ENCODE assay signal across 9 mouse cellular contexts in the genomic region with DNA sequence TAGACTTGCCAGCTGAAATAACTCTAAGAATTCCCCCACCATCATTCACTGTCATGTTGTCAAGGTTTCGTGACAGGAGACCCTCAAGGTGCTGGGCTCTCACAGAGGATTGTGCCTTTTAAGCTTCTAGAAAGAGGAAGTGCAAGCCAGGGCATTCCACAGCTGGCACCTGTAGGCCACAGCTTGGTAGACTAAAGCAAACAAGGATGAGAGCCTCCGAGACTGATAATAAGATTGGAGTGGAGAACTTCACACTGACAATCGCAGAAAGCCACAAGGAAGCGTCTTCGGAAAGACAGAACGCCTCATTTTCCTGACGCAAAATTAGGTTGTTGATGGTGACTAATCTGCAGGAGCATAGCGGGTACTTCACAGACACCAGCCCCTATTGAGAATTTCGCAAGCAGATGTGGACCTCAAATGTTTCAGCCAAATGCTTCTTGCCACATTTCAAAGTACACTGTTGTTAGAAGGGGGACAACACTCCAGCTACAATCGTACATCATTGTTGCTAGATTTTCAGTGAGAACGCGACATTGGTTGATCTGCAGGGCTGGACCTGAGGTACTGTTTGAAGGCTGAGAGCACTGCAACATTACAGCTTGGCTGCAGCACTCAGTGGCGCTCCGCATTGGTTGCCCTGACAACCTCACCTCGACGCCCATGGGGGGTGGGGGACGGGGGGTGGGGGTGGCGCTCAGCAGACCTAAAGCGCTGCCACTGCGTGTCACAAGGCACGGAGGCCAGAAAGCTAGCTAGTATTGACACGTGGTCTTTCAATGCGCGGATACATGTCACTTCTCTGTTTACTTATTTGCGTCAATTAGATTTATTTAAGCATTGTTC. TPM values are rescaled to one million over a fixed set of nuclear protein-coding genes. Genes with fewer than 3 reads are reported as not detected.
DNase-seq lines count a peak whose midpoint lies in the region; ATAC-seq and TF ChIP-seq lines count a peak whose summit lies in the region.
"Had no signal": no experiment of that assay in that cellular context is flagged by ENCODE, and none has a peak within 500 bp of the region (broad histone marks: within the 10 kb centered on the region; RNA-seq: fewer than 3 reads in every experiment).

No protein-coding gene starts in this region.

- no peaks in the 10 kb centered on the region for H3K79me2 ChIP-seq in heart, adult 2 months (replicated peaks; ENCODE audit: control insufficient read depth, insufficient read depth, low read length)

- no peak for TF ChIP-seq CTCF in kidney, adult 2 months (conservative IDR thresholded peaks at IDR 0.05; ENCODE audit: insufficient read depth, insufficient read length, low read depth, low read length)
- no peak for TF ChIP-seq CTCF in heart, adult 2 months (IDR thresholded peaks at IDR 0.05)

- no peak for TF ChIP-seq EP300 in heart, adult 2 months (IDR thresholded peaks at IDR 0.05; ENCODE audit: insufficient read depth, low read depth, low read length)

- ATAC-seq in kidney, embryonic 16.5 days (ENCODE audit: low FRiP score, low TSS enrichment), result peak; percentile 70
- ATAC-seq in forebrain, embryonic 16.5 days, result peak; percentile 78
- peak; percentile 43; the same call in 1 of the 2 replicates for ATAC-seq in liver, embryonic 16.5 days (ENCODE audit: low read depth)

- TF ChIP-seq POLR2A in kidney, adult 2 months (IDR thresholded peaks at IDR 0.05; ENCODE audit: low read depth, low read length), result no peak
- no peak for TF ChIP-seq POLR2A in heart, adult 2 months (IDR thresholded peaks at IDR 0.05; ENCODE audit: insufficient read depth, low read depth, low read length)

- 0 out of 2 replicates have a peak, but pooled peaks cover 4% of the 10 kb centered on the region for H3K4me1 ChIP-seq in kidney, embryonic 16.5 days (ENCODE audit: insufficient read depth, low read length)
- H3K4me1 ChIP-seq in kidney, adult 2 months (ENCODE audit: control insufficient read depth, insufficient read depth, low read length), result no peaks in the 10 kb centered on the region
- H3K4me1 ChIP-seq in forebrain, embryonic 16.5 days (replicated peaks; ENCODE audit: control insufficient read depth, insufficient read depth, low read length), result peaks cover 6% of the 10 kb centered on the region
- no peaks in the 10 kb centered on the region for H3K4me1 ChIP-seq in liver, embryonic 16.5 days (ENCODE audit: control insufficient read depth, low read depth, low read length)
- no peaks in the 10 kb centered on the region for H3K4me1 ChIP-seq in heart, adult 2 months (ENCODE audit: control insufficient read depth, insufficient read depth, low read length)

- no peak for DNase-seq in kidney, adult 2 months
- peak; percentile 49 for DNase-seq in brain, adult 2 months (ENCODE audit: low read depth, low spot score)
- DNase-seq in splenic B cell, adult 2 months (ENCODE audit: low read depth, low spot score), result peak; percentile 3
- DNase-seq in spleen, postnatal 10 days (ENCODE audit: low spot score in 2 of 2), result no peak
- DNase-seq in heart, adult 2 months, result no peak

- WGBS in kidney, embryonic 16.5 days, result 27% methylated on average over 25 of the region's 25 CpGs
- 31% methylated on average over 25 of the region's 25 CpGs for WGBS in kidney, adult 2 months
- WGBS in forebrain, embryonic 16.5 days, result 25% methylated on average over 25 of the region's 25 CpGs
- WGBS in liver, embryonic 16.5 days (ENCODE audit: insufficient replicate concordance), result 25% methylated on average over 25 of the region's 25 CpGs
- WGBS in heart, adult 2 months, result 31% methylated on average over 25 of the region's 25 CpGs

- no peaks in the 10 kb centered on the region for H3K9me3 ChIP-seq in kidney, embryonic 16.5 days (ENCODE audit: low read length)
- H3K9me3 ChIP-seq in forebrain, embryonic 16.5 days (ENCODE audit: control insufficient read depth, low read length), result no peaks in the 10 kb centered on the region
- H3K9me3 ChIP-seq in liver, embryonic 16.5 days (replicated peaks; ENCODE audit: control insufficient read depth, low read length), result no peaks in the 10 kb centered on the region

- H3K4me3 ChIP-seq in kidney, embryonic 16.5 days (ENCODE audit: low read length), result peak overlapping the region; percentile 28
- no peak overlapping the region for H3K4me3 ChIP-seq in kidney, adult 2 months (ENCODE audit: insufficient read depth, low read depth, low read length)
- H3K4me3 ChIP-seq in forebrain, embryonic 16.5 days (replicated peaks; ENCODE audit: low read length), result peak overlapping the region; percentile 25
- no peak overlapping the region for H3K4me3 ChIP-seq in liver, embryonic 16.5 days (ENCODE audit: low read depth, low read length)
- H3K4me3 ChIP-seq in heart, adult 2 months, result no peak overlapping the region

- no peaks in the 10 kb centered on the region for H3K36me3 ChIP-seq in kidney, embryonic 16.5 days (ENCODE audit: insufficient read depth, low read length)
- H3K36me3 ChIP-seq in kidney, adult 2 months (ENCODE audit: control insufficient read depth, insufficient read depth, low read length), result no peaks in the 10 kb centered on the region
- no peaks in the 10 kb centered on the region for H3K36me3 ChIP-seq in forebrain, embryonic 16.5 days (ENCODE audit: control insufficient read depth, insufficient read depth)
- H3K36me3 ChIP-seq in liver, embryonic 16.5 days (ENCODE audit: control insufficient read depth, insufficient read depth), result no peaks in the 10 kb centered on the region
- no peaks in the 10 kb centered on the region for H3K36me3 ChIP-seq in splenic B cell, adult 2 months (ENCODE audit: control insufficient read depth, insufficient read depth, low read length, poor library complexity, severe bottlenecking)
- H3K36me3 ChIP-seq in heart, adult 2 months (ENCODE audit: control insufficient read depth, insufficient read depth, low read length), result no peaks in the 10 kb centered on the region

- H3K9ac ChIP-seq in kidney, embryonic 16.5 days (replicated peaks; ENCODE audit: low read length), result no peak overlapping the region
- H3K9ac ChIP-seq in forebrain, embryonic 16.5 days (replicated peaks; ENCODE audit: low read depth, low read length), result 0 out of 2 replicates have a peak overlapping the region, but pooled peaks have one; percentile 10
- no peak overlapping the region for H3K9ac ChIP-seq in liver, embryonic 16.5 days (ENCODE audit: low read depth, low read length)
- H3K9ac ChIP-seq in heart, adult 2 months (ENCODE audit: low read depth, low read length), result no peak overlapping the region

- H3K4me2 ChIP-seq in kidney, embryonic 16.5 days (replicated peaks; ENCODE audit: low read depth, low read length), result peak overlapping the region; percentile 42
- H3K4me2 ChIP-seq in forebrain, embryonic 16.5 days (ENCODE audit: low read length), result peak overlapping the region; percentile 42
- H3K4me2 ChIP-seq in liver, embryonic 16.5 days (ENCODE audit: low read depth, low read length), result peak overlapping the region; percentile 24; the same call in 1 of the 2 replicates

- intact Hi-C loops in heart, adult 2 months (cut with DNase I), result no loop called here

- no peak overlapping the region for H3K27ac ChIP-seq in kidney, embryonic 16.5 days (ENCODE audit: low read length)
- H3K27ac ChIP-seq in kidney, adult 2 months (ENCODE audit: insufficient read depth, low read depth, low read length), result no peak overlapping the region
- no peak overlapping the region for H3K27ac ChIP-seq in forebrain, embryonic 16.5 days (ENCODE audit: low read length)
- no peak overlapping the region for H3K27ac ChIP-seq in liver, embryonic 16.5 days (ENCODE audit: low read length)
- no peak overlapping the region for H3K27ac ChIP-seq in heart, adult 2 months

- H3K27me3 ChIP-seq in kidney, embryonic 16.5 days (ENCODE audit: insufficient read depth, low read length), result peaks cover 20% of the 10 kb centered on the region; the same call in 1 of the 2 replicates
- no peaks in the 10 kb centered on the region for H3K27me3 ChIP-seq in kidney, adult 2 months (replicated peaks; ENCODE audit: control insufficient read depth, insufficient read depth, low read length)
- peaks cover 7% of the 10 kb centered on the region; the same call in 1 of the 2 replicates for H3K27me3 ChIP-seq in forebrain, embryonic 16.5 days (replicated peaks; ENCODE audit: control insufficient read depth, insufficient read depth, low read length)
- H3K27me3 ChIP-seq in liver, embryonic 16.5 days (ENCODE audit: control insufficient read depth, insufficient read depth, low read depth, low read length), result peaks cover 7% of the 10 kb centered on the region
- no peaks in the 10 kb centered on the region for H3K27me3 ChIP-seq in splenic B cell, adult 2 months (ENCODE audit: control insufficient read depth, insufficient read depth, low read length, poor library complexity, severe bottlenecking)
- H3K27me3 ChIP-seq in heart, adult 2 months (ENCODE audit: control insufficient read depth, insufficient read depth, low read length), result no peaks in the 10 kb centered on the region

RNA-seq across cellular contexts. Expression of a gene that starts 32.5 kb away (rescaled TPM):
- not detected in 2 replicates for polyA plus RNA-seq in kidney, embryonic 16.5 days (2015; fragmentation: Nextera tagmentation; extraction: Ambion mirVana)
- 0.09 and 0.10 TPM in 2 replicates for polyA plus RNA-seq in kidney, adult 2 months (2012; rRNA removed)
- polyA plus RNA-seq in forebrain, embryonic 16.5 days (2015; fragmentation: Nextera tagmentation; extraction: Ambion mirVana), result not detected in 2 replicates
- not detected in 2 replicates for polyA plus RNA-seq in liver, embryonic 16.5 days (2015; fragmentation: Nextera tagmentation; extraction: Ambion mirVana)
- total RNA-seq in heart, adult 2 months (2021), result not detected
- not detected in 2 replicates for polyA plus RNA-seq in heart, adult 2 months (2012; rRNA removed)
- total RNA-seq: left cerebral cortex, postnatal 14 days had no signal

Comparison
In these comparisons a context has a peak if more than half of its experiments do, and no peak if none do; other contexts are left out.
1. H3K4me3 ChIP-seq: peak in kidney, embryonic 16.5 days (single experiment) and forebrain, embryonic 16.5 days (single experiment); none in kidney, adult 2 months (single experiment), liver, embryonic 16.5 days (single experiment) and heart, adult 2 months (single experiment).
2. DNase-seq: peak in brain, adult 2 months (single experiment) and splenic B cell, adult 2 months (single experiment); none in kidney, adult 2 months (single experiment), spleen, postnatal 10 days (0 of 2) and heart, adult 2 months (0 of 2).
3. Peak in every context shown above with its lines, with median percentiles within 50 percentile points of each other: ATAC-seq and H3K4me2 ChIP-seq.